Mouse (Mus musculus) small intestine, adult 2 months (tissue): ENCODE results near the gene Gpr87.

Experiments
- CTCF ChIP-seq: fragments of 200-500 bp; IDR thresholded peaks from 2 replicates; pipeline ENCODE4 v1.5.1; 2012; ENCODE audit warnings: low read depth, mild to moderate bottlenecking, control low read depth, inconsistent platforms, low read length, moderate library complexity, mixed read lengths; ENCODE audit not compliant: insufficient replicate concordance, insufficient read length; ENCODE audit errors: extremely low read depth
- POLR2A ChIP-seq: fragments of 200-500 bp; IDR thresholded peaks from 2 replicates; pipeline ENCODE4 v1.6.1; 2012; ENCODE audit warnings: low read depth, mild to moderate bottlenecking, control low read depth, inconsistent platforms, low read length, moderate library complexity

- TF ChIP-seq CTCF (no peak), POLR2A (no peak)
Measured at GRCm38 (mm10) chr3:59197329-59197948, 2.5 kb upstream of the Gpr87 start.
